Mouse (Mus musculus) CD8-positive naive resting alpha-beta T cell, adult 2 months (primary cell): ENCODE results near the gene Eps15l1.
A peak's percentile ranks its signal among the peaks of the same experiment; 100 is the strongest.

ENCODE experiments used
- DNase-seq, 2 experiments: peaks; one replicate each; pipeline ENCODE4 v3.0.0; 2022; ENCODE audit warnings: low read depth in 2 of 2, low spot score in 2 of 2

Gene Eps15l1

DNA sequence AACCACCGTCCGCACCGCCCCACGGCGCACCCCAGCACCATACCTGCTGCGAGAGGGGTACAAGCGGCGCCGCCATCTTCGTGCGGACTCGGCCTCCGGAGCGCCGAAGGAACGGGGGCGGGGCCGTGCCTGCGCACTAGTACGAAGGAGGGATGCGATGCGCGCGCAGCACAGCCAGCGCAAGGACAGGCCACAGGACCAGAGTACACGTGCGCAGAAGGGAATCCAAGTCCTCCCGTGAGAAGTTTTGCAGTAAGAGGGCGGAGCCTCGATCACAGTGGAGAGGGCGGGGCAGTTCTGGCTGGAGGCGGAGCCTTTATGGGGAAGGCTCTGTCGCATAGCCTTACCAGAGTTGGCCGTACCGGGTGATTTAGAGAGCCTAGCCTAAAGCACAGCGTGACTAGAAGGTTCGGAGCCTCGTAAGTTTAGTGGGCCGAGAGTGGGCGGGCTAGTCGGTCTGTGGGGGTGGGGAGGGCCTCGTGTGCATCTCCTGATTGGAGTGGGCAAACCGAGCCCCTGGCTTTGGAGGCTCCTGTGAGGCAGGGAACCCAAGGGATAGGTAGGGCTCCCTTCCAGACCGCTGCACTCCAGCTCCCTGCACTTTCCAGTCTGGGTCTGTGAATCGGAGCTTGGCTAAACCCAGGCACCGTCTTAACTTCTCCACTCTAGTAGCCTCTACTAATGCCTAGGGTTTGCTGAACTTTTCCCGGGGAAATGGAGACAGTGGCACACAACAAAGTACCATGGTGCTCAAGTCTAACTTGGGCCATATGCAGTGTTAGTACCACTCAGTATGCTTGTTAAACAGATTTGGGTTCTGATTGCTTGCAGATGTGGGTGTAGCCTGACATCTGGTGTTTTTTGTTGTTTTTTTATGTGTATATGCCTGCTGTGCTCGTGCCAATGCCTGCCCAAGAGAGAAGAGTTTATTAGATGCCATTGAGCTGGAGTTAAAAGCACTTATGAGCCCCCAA is at the start of gene Eps15l1:
TSS of gene Eps15l1 (minus strand) at position 99 of the 974 bp plus-strand sequence.
- peak; percentile 98 to 99 for DNase-seq

DNA sequence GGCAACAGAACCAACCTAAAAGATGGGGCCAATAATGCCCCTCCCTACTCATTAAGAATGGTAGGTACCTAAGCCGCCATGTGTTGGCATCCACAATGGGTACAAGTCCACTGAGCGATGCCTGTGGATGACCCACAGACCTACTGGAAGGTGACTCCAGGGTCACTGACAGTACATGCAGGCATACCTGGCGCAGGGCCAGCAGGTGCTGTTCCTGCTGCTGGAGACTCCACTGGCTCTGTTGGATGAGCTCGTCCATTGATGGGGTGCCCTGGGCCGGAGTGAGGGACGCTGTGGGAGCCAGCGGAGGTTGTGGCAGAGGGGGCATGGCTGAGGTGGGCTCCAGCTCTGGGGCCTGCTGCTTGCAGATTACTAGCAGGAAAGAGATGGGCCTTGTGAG is 49.4 kb upstream of the Eps15l1 start:
- no peak for DNase-seq

GRCm38 (mm10) chr8:72469984-72470383 is 48.7 kb upstream of the Eps15l1 start:
- no peak for DNase-seq

DNA sequence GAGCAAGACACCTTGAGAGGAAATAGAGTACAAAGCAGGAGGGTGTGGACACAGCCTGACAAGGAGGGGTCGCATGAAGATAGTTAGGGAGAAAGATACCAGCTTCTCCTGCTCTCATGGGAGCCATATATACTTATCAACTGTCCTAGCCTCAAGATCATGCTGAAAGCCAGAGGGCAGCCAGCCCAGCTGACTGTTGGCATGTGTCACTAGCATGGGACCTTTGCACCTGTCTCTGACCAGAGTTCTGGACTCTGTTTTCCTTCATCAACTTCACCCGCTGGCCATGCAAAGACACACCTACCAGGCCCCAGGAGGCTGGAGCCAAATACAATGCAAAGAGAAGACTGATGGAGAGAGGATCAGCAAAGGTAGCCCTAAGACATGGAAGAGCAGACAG is 48.0 kb upstream of the Eps15l1 start:
- no peak for DNase-seq

DNA sequence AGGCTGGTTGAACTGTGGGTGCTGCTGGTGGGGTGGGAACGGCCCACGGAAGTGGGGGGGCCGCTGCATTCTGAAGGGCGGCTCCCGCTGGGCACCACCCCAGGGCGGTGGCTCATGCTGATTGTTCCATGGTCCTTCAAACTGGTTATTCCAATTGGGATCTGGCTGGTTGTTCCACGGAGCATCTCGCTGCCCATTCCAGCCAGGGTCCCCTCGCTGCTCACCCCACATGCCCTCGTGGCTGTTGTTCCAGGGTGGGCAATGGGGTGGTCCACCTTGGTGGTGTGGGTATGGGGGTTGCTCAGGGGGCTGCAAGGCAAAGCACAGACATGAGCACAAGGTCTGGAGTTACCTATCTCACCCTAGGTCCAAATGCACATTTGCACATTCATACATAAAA is 43.0 kb upstream of the Eps15l1 start:
- DNase-seq, result no peak

DNA sequence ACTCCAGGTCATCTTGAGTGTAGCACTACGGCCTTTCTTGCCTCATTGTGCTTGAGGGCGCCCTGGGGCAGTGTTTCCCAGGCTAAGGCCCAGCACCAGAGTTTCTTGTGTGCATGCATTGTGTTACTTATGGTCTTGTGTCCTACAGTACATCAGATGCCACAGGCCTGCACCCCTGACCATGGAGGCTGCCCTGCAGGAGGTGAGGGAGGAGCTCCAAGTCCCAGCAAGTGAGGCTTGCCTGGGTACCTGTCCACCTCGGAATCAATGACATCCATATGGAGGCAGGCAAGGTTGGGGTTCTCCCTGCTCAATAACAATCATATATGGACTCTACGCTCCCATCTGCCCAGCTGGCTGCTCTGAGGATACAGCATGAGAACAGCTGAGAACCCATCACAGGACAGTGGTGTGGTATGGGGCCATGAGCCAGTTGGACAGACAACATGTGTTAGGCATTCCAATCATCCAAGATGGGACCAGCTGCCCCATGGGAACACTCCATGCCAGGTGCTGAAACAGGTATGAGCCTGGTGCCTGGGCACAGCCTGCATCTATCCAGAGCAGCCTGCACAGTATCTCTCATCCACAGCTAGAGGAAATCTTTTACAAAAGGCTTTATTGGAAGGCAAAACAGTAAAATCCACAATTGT is 38.7 kb upstream of the Eps15l1 start:
- DNase-seq, result no peak

GRCm38 (mm10) chr8:72458457-72458856 is 37.2 kb upstream of the Eps15l1 start:
- no peak for DNase-seq

DNA sequence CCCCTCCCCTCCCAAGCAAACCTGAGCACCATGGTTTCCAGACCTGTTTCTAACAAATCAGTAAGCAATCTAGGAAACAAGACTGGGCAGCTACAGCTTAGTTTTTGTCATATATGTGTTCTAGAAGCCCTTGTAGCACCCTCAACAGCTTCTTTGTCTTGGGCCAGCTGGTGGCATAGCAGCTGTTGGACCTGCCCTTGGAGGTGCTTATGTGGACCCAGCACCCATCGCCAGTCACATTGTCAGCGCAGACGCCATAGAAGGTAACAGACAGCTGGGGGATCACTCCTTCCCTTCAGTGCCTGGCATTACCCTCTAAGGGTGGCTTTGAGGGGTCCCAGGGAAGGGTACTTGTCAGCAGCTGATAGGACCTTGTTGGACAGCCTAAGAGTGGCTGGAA is 36.5 kb upstream of the Eps15l1 start:
- no peak for DNase-seq

DNA sequence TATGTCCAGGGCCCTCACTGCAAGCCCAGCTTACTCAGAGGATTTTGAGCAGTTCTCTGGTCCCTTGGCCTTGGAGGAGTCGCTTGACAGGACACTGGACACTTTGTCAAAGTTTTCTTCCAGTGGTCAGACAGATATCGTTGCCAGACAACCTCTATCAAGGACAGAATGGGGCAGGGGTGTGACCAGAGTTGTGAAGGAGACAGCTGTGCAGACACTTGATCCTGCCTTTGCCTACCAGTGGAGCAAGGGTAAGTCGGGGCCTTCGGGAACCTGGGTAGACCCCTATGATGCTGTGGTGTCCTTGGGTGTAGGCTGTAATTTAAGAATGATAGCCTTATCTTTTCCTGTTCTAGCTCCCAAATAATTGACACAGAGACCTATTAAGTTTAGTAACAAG is 34.1 kb upstream of the Eps15l1 start:
- DNase-seq, result no peak

GRCm38 (mm10) chr8:72453904-72454303 is 32.6 kb upstream of the Eps15l1 start:
- no peak for DNase-seq

- no peak for DNase-seq
Measured at GRCm38 (mm10) chr8:72451516-72451915, 30.3 kb upstream of the Eps15l1 start.

GRCm38 (mm10) chr8:72445071-72445470 is 23.8 kb upstream of the Eps15l1 start:
- DNase-seq, result no peak

- no peak for DNase-seq
Measured at GRCm38 (mm10) chr8:72443994-72444350, 22.7 kb upstream of the Eps15l1 start.

- peak; percentile 93 to 96 for DNase-seq
Measured at GRCm38 (mm10) chr8:72443338-72443993, 22.2 kb upstream of the Eps15l1 start, which contains the start of the genes Calr3 and 1700030K09Rik. Gene Calr3, minus strand, starts transcription at chr8:72443870. Gene 1700030K09Rik, plus strand, starts transcription at chr8:72443880.

- no peak for DNase-seq
Measured at GRCm38 (mm10) chr8:72438248-72439015, 17.2 kb upstream of the Eps15l1 start.

- DNase-seq, result no peak
Measured at GRCm38 (mm10) chr8:72434952-72435351, 13.7 kb upstream of the Eps15l1 start.

DNA sequence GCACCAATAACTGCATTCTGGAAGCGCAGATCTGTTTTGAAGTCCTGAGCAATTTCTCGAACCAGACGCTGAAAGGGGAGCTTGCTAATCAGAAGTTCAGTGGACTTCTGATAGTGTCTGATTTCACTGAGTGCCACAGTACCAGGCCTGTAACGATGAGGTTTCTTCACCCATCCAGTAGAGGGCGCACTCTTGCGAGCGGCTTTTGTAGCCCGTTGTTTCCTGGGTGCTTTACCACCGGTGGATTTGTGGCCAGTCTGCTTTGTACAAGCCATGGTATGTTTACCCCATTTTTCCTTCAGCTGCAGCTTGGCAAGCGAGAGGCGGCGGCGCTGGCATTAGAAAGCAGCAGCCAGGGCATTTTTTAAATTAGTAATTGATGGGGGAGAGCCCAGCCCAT is 8.4 kb upstream of the Eps15l1 start:
- DNase-seq, result peak; percentile 49 to 68

DNA sequence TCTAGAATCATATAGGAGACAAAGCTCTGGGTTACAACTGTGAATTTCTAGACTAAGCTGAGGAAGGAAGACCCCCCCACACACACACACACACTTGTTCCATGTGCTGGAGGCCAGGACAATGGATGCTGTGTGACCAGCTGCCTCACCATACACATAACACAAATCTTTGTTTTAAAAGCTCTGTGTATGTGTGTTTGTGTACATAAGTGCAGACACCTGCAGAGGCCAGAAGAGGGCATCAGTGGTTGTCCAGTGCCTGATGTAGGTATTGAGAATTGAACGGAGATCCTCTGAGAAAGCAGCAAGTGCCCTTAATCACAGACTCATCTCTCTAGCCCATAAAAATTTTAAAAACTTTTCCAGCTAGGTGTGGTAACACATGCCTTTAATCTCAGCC is 1.7 kb upstream of the Eps15l1 start:
- no peak for DNase-seq

- DNase-seq, result peak; percentile 29 to 36
Measured at GRCm38 (mm10) chr8:72420571-72421361, 494 bp downstream of the Eps15l1 start.

GRCm38 (mm10) chr8:72418073-72418472 is 3.2 kb downstream of the Eps15l1 start:
- no peak for DNase-seq
